Mouse (Mus musculus): ENCODE measurements around the gene 1700022I11Rik. TPM values are rescaled to one million over a fixed set of nuclear protein-coding genes. Genes with fewer than 3 reads are reported as not detected.

Gene 1700022I11Rik
- total RNA-seq, 2 experiments from 2014 or later: not detected

DNA sequence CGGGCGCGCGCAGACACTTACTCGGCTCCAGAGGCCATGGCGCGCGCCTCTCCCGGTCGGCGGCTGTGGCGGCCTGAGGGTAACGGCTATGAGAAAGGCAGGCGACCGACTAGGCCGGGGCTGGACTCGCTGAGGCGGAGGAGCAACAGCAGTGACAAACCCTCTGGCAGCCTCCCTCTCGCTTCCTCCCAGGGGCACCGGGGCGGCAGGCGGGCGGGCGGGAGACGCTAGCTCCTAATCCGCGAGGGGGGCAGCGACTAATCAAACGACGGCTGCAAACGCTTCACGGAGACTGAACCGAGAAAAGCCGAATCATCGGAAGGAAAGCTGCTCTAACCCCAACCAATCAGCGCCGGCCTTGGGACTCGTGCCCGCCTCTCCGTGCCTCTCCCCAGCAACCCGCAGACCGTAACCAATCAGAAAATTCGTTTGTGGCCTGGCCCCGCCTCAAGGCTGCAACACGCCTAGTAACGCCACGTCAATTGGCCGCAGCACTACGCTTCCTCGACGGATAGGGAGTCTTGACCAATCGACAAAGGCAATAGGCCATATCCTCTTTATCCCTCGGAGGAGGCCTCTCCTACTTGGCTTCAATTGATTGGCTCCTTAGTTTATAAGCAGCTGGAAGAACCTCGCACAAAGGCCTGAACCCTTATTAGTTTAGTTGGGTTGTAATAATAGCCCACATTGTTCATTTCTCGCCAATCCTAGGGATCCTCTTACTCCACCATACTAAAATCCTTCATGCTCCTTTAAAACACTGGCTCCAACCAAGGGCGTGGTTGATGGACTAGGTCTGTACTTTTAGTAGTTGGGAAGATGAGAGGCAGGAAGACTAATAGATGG, 31.0 kb downstream of the 1700022I11Rik start, which contains the start of gene Vcp:
Vcp (minus strand) TSS at position 367 of the 846 bp plus-strand sequence.
- DNase-seq (ENCODE audit: low spot score in 2 of 2): peak; percentile 94 to 95

GRCm38 (mm10) chr4:43001272-43001671, 31.9 kb downstream of the 1700022I11Rik start:
- no peak for DNase-seq (ENCODE audit: low spot score in 2 of 2)

DNA sequence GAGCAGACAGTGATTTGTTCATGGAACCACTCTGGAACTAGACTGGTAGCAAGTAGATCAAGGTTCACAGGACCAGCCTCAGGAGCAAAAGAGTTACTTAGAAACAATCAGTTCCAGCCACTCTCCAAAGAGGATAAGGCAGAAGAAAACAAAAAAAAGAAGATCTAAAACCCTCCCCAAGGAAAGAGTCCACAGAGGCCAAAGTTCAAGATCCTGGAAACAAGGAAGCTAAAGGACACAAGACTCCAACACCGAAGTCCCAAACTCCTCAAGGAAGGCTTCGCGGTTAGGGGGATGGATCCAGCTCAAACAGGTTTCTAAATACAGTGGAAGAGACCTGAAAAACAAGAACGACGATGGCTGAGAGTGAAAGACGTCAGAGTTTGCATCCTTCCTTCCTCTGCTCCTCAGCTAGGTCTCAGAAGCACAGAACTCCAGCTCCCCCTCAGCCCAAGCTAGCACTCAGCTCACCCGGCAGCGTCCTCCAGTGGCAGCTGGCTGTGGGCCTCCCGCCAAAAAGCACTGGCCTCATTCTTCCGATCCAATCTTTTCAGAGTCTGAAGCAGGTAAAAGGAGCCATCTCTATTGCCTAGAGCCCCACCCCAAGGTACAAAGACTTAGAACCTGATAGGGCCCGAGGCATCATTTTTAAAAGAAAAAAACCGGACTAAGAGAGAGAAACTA, 33.5 kb downstream of the 1700022I11Rik start:
- peak in 1 of 2 experiments; percentile 30 for DNase-seq (ENCODE audit: low spot score in 2 of 2)

- DNase-seq (ENCODE audit: low spot score in 2 of 2): no peak
Measured at GRCm38 (mm10) chr4:43004951-43005350, 35.5 kb downstream of the 1700022I11Rik start.

GRCm38 (mm10) chr4:43005765-43006164, 36.4 kb downstream of the 1700022I11Rik start:
- no peak for DNase-seq (ENCODE audit: low spot score in 2 of 2)

DNA sequence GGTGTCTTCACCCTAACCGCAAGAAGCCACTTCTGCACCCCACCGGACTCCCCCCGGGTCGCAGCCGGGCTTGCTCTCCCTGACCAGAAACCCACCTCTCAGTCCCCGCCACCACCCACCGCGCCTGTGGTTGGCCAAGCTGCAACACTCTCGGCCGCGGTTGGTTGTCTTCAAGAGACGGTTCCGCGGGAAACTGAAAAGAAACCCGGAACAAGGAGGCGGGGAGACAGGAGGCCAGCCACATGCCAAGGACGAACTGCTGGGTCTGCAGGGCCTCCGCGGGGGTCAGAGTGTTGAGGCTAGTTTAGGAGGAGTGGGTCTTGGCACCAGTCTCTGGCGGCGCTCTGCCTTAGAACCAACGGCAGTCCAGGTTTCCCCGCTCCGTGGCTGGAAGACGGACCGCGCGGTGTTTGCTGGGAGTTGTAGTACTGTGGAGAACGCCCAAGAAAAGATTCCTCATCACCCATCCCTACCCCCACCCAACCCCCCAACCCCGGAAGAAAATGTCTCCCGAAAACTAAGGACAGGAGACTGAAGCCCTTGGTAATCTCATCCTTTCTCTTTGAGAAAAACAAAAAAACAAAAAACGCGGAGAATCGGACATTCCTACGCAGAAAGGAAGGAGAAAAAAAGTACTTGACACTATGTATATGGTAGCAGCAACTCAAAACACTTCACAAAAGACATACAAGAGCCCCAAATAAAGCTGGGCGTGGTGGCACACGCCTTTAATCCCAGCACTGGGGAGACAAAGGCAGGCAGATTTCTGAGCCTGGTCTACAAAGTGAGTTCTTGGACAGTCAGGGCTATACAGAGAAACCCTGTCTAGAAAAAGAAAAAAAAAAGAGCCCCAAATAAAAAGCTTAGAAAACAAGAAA, 41.0 kb downstream of the 1700022I11Rik start, which contains the start of gene Fancg:
Fancg (minus strand) TSS at position 346 of the 878 bp plus-strand sequence.
- peak; percentile 75 to 76 for DNase-seq (ENCODE audit: low spot score in 2 of 2)

- no peak for DNase-seq (ENCODE audit: low spot score in 2 of 2)
Measured at GRCm38 (mm10) chr4:43012091-43012490, 42.7 kb downstream of the 1700022I11Rik start.

- DNase-seq (ENCODE audit: low spot score in 2 of 2): no peak
Measured at GRCm38 (mm10) chr4:43018156-43018555, 48.8 kb downstream of the 1700022I11Rik start.

GRCm38 (mm10) chr4:43019176-43019575, 49.8 kb downstream of the 1700022I11Rik start:
- no peak for DNase-seq (ENCODE audit: low spot score in 2 of 2)

DNA sequence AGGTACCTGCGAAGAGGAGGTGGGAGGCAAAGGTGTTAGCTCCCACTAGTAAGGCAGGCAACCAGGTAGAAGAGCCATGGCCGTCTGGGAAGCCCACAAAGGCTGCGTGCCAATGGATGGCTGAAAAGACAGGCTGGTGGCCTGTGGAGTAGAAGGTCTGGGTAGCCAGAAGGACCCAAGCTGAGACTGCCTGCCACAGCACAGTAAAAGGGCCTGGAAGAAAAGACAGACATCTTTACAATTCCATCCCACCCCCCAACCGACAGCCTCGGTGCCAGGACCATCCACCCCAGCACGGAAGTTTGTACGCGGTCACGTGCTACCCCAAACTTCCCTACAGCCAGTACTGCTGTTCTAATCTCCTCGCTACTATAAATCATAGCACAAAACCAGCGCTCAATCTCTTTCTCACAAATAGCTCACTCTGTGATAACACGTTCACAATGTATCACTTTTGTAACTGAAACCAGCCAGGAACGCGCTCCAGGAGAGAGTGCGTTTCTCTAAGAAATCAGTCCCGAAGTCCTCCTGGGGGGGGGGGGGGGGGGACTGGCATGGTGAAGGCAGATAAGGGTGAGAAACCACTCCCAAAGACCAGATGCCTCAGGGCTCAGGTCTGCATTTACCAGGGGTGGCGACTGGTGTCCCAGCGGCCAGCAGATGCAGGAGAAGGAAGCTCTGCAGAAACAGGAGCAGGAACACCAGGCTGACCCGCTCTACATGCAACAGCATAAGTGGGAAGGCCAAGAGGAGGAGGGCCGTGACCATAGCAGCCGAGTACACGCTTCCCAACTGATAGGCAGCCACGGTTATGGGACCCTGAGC, 50.4 kb downstream of the 1700022I11Rik start:
- no peak for DNase-seq (ENCODE audit: low spot score in 2 of 2)

- no peak for DNase-seq (ENCODE audit: low spot score in 2 of 2)
Measured at GRCm38 (mm10) chr4:43020876-43021275, 51.5 kb downstream of the 1700022I11Rik start.

DNA sequence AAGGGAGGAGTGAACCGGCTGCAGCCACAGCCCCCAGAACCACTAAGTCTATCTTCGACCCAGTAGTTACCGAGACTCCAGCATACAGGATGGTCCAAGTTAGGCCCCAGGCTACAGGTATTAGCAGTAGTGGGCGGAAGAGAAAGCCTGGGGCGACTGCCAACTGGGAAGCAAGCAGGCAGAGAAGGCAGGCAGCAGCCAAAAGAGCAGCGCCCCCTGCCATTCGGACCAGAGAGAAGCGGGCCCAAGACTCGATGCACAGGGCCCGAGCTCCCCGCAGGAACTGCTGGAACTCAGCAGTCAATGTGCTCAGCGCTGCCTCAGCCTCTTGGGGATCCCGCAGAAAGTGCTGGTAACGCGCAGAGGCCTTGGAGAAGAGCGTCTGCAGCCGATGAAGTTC, 51.9 kb downstream of the 1700022I11Rik start:
- DNase-seq (ENCODE audit: low spot score in 2 of 2): no peak

DNA sequence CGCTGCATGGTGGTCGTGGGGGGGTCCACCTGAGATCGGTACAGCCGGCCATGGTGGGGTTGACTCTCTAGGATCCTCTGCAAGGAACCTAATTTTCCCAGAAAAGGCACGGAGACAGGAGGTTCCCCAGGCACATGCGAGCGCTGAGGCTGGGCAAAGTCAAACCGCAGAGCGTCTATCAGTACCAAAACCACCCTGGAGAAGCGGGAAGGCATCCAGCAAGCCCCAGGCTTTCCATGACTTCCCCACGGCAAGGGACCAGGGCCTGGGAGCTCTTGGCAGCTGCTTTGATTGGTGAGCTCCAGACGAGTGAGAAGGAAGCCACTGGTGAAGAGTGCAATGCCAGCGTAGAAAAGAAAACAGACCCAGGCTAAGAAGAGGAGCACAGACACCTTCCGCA, 55.3 kb downstream of the 1700022I11Rik start:
- no peak for DNase-seq (ENCODE audit: low spot score in 2 of 2)

- peak; percentile 89 to 92 for DNase-seq (ENCODE audit: low spot score in 2 of 2)
Measured at GRCm38 (mm10) chr4:43025084-43025960, 55.9 kb downstream of the 1700022I11Rik start, which contains the start of gene Pigo. Gene Pigo (minus strand): TSS chr4:43025819.

- no peak for DNase-seq (ENCODE audit: low spot score in 2 of 2)
Measured at GRCm38 (mm10) chr4:43029121-43029520, 59.7 kb downstream of the 1700022I11Rik start.

- no peak for DNase-seq (ENCODE audit: low spot score in 2 of 2)
Measured at GRCm38 (mm10) chr4:43029749-43030148, 60.3 kb downstream of the 1700022I11Rik start.

GRCm38 (mm10) chr4:43030352-43030751, 60.9 kb downstream of the 1700022I11Rik start:
- DNase-seq (ENCODE audit: low spot score in 2 of 2): no peak

- peak in 1 of 2 experiments; percentile 49 for DNase-seq (ENCODE audit: low spot score in 2 of 2)
Measured at GRCm38 (mm10) chr4:43030780-43031230, 61.4 kb downstream of the 1700022I11Rik start.
